Mouse (Mus musculus) megakaryocyte progenitor cell, adult 5-6 weeks (primary cell): ENCODE measurements at regions not wholly inside any gene's neighbourhood (a gene's known extent, or its start where the extent isn't known, plus 50 kb on each side); places are given as distances from the start of the nearest gene placed in this dataset.

Source experiments
- ATAC-seq: replicated peaks from 2 replicates; pipeline ENCODE4 v1.8.0; 2016; ENCODE audit warnings: mild to moderate bottlenecking, moderate TSS enrichment, inconsistent platforms; ENCODE audit not compliant: poor library complexity

GRCm38 (mm10) chr10:124305644-124306043 is 1041.8 kb downstream of the Fam19a2 start:
- no peak for ATAC-seq

GRCm38 (mm10) chr10:124318761-124319160 is 1055.0 kb downstream of the Fam19a2 start:
- ATAC-seq, result no peak

- ATAC-seq, result no peak
Measured at GRCm38 (mm10) chr10:124320191-124321110, 1056.7 kb downstream of the Fam19a2 start.

GRCm38 (mm10) chr10:124332491-124332890 is 1056.8 kb downstream of the Slc16a7 start:
- ATAC-seq, result no peak

GRCm38 (mm10) chr10:124338923-124339322 is 1050.3 kb downstream of the Slc16a7 start:
- ATAC-seq, result no peak

- ATAC-seq, result no peak
Measured at GRCm38 (mm10) chr10:124349300-124349699, 1040.0 kb downstream of the Slc16a7 start.

GRCm38 (mm10) chr10:124362795-124363194 is 1026.5 kb downstream of the Slc16a7 start:
- ATAC-seq, result no peak

GRCm38 (mm10) chr10:124370994-124371393 is 1018.3 kb downstream of the Slc16a7 start:
- no peak for ATAC-seq

GRCm38 (mm10) chr10:124402647-124403046 is 986.6 kb downstream of the Slc16a7 start:
- ATAC-seq, result no peak

- no peak for ATAC-seq
Measured at GRCm38 (mm10) chr10:124409633-124410032, 979.6 kb downstream of the Slc16a7 start.

- ATAC-seq, result no peak
Measured at GRCm38 (mm10) chr10:124416531-124416930, 972.7 kb downstream of the Slc16a7 start.

GRCm38 (mm10) chr10:124423418-124423817 is 965.8 kb downstream of the Slc16a7 start:
- no peak for ATAC-seq
